Mouse (Mus musculus): ENCODE data around the gene Tgm4.

Gene Tgm4

GRCm38 (mm10) chr9:123107186-123107585, 72.7 kb downstream of the Tgm4 start:
- DNase-seq (ENCODE audit: low read depth), result no peak

- DNase-seq (ENCODE audit: low read depth), result no peak
Measured at GRCm38 (mm10) chr9:123109188-123109587, 74.7 kb downstream of the Tgm4 start.

GRCm38 (mm10) chr9:123111751-123112221, 77.3 kb downstream of the Tgm4 start:
- no peak for DNase-seq (ENCODE audit: low read depth)

- DNase-seq (ENCODE audit: low read depth), result peak; percentile 58
Measured at GRCm38 (mm10) chr9:123112805-123113521, 78.4 kb downstream of the Tgm4 start, which contains the start of the genes Zdhhc3 and Exosc7. Gene Zdhhc3, minus strand, starts transcription at chr9:123113205. Gene Exosc7, plus strand, starts transcription at chr9:123113215.

GRCm38 (mm10) chr9:123113931-123114330, 79.4 kb downstream of the Tgm4 start:
- DNase-seq (ENCODE audit: low read depth), result no peak

GRCm38 (mm10) chr9:123115566-123115965, 81.0 kb downstream of the Tgm4 start:
- DNase-seq (ENCODE audit: low read depth), result no peak

Measured in fibroblast of lung, adult 2 months (primary cell).